Mouse (Mus musculus) lung, postnatal 0 days (tissue): Measurements from ENCODE around the gene N4bp1. TPM values are rescaled to one million over a fixed set of nuclear protein-coding genes. Genes with fewer than 3 reads are reported as not detected.

Experiments
- ATAC-seq: fragments of 200-750 bp; cut with Nextera tagmentation; 2 replicates; pipeline ENCODE4 v1.8.0; 2017; ENCODE audit warnings: moderate library complexity
- DNase-seq: peaks from one replicate; pipeline ENCODE4 v3.0.0-alpha.2; 2016; ENCODE audit warnings: low spot score
- H3K27ac ChIP-seq: fragments of 300-500 bp; sonication (generic); 2 replicates; pipeline ENCODE4 v1.5.1; 2014; ENCODE audit warnings: antibody characterized with exemption, mild to moderate bottlenecking, low read length, mixed read lengths
- H3K27me3 ChIP-seq: fragments of 300-500 bp; sonication (generic); replicated peaks from 2 replicates; pipeline ENCODE4 v1.6.1; 2014; ENCODE audit warnings: low read length, mixed read lengths; ENCODE audit not compliant: insufficient read depth
- H3K36me3 ChIP-seq: fragments of 300-500 bp; sonication (generic); 2 replicates; pipeline ENCODE4 v1.6.1; 2014; ENCODE audit warnings: low read length, mixed read lengths; ENCODE audit not compliant: insufficient read depth
- H3K4me1 ChIP-seq: fragments of 300-500 bp; sonication (generic); 2 replicates; pipeline ENCODE4 v1.6.1; 2014; ENCODE audit warnings: antibody characterized with exemption, low read depth, low read length, mixed read lengths; ENCODE audit not compliant: insufficient read depth
- H3K4me2 ChIP-seq: fragments of 300-500 bp; sonication (generic); replicated peaks from 2 replicates; pipeline ENCODE4 v1.6.1; 2014; ENCODE audit warnings: low read depth, mild to moderate bottlenecking, low read length, moderate library complexity, mixed read lengths
- H3K4me3 ChIP-seq: fragments of 300-500 bp; sonication (generic); 2 replicates; pipeline ENCODE4 v1.5.1; 2014; ENCODE audit warnings: low read depth, low read length
- H3K9ac ChIP-seq: fragments of 300-500 bp; sonication (generic); replicated peaks from 2 replicates; pipeline ENCODE4 v1.6.1; 2014; ENCODE audit warnings: low read depth, mild to moderate bottlenecking
- H3K9me3 ChIP-seq: fragments of 300-500 bp; sonication (generic); 2 replicates; pipeline ENCODE4 v1.6.1; 2016; ENCODE audit warnings: low read length, mixed read lengths
- CTCF ChIP-seq: IDR thresholded peaks from 2 replicates; pipeline ENCODE4 v1.5.1; 2016; ENCODE audit warnings: antibody characterized with exemption, mild to moderate bottlenecking
- EP300 ChIP-seq: IDR thresholded peaks from 2 replicates; pipeline ENCODE4 v1.6.1; 2016; ENCODE audit warnings: antibody characterized with exemption, mild to moderate bottlenecking, control low read depth
- WGBS: fragments of 180-500 bp; shearing (Covaris S2); extraction: QIAGEN DNeasy Blood & Tissue Kit; methylation state at CpG from one replicate; pipeline ENCODE4 v1.1.7; 2014; 5-methylcytosine and 5-hydroxymethylcytosine counted together
- polyA plus RNA-seq: library from polyadenylated mRNA; unstranded; fragments of >200 nt; fragmentation: Nextera tagmentation; extraction: Ambion mirVana; gene quantifications from 2 replicates; pipeline ENCODE4 v1.2.1, GENCODE M21; 2015

Gene N4bp1
- polyA plus RNA-seq, 1 experiment from 2014 or later, result 5.4 TPM

DNA sequence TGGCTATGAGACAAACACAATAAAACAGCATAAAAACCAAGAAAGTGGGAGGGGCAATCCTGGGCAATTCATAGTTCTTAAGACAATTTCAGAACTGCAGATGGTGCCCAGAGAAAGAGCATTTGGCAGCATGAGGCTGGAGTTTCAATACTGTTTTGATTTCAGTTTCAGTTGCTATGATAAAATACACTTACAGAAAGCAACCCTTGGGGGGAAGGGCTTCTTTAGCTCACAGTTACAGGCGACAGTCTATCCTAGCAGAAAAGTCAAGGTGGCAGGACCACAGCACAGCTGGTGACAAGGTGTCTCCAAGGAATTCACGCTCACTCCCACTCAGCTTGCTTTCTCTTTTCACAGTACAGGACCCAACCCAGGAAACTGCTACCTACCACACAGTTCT lies 14.3 kb downstream of the N4bp1 start:
- Histone ChIP-seq H3K4me1 (peaks cover 4% of the 10 kb centered on the region; the same call in 1 of the 2 replicates), H3K4me2 (no peak overlapping the region), H3K27ac (0 out of 2 replicates have a peak overlapping the region, but pooled peaks have one; percentile 3), H3K27me3 (no peaks in the 10 kb centered on the region), H3K9me3 (no peaks in the 10 kb centered on the region), H3K4me3 (no peak overlapping the region), H3K36me3 (no peaks in the 10 kb centered on the region), H3K9ac (no peak overlapping the region)
- no peak for ATAC-seq
- TF ChIP-seq EP300, result no peak
- TF ChIP-seq CTCF, result no peak
- 71% methylated on average over 2 of the region's 2 CpGs for WGBS
- no peak for DNase-seq

DNA sequence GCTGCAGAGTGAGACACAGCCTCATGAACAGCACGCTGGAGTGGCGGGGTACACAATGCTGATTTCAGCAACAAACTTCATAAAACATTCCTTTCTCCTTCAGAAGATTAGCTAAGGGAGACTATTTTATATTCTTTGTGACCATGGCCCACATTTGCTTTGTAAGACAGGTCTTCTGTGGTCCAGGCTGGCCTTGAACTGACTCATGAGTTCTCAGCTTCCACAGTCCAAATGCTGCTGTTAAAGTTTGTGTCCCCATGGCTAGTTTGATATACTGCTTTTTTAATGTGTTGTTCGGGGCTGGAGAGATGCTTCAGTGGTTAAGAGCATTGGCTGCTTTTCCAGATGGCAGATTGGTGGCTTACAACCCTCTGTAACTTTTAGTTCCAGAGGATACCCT lies 17.0 kb downstream of the N4bp1 start:
- H3K36me3 ChIP-seq, result no peaks in the 10 kb centered on the region
- H3K4me3 ChIP-seq, result no peak overlapping the region
- peaks cover under 1% of the 10 kb centered on the region; the same call in 1 of the 2 replicates for H3K4me1 ChIP-seq
- no peaks in the 10 kb centered on the region for H3K9me3 ChIP-seq
- 86% methylated on average over 3 of the region's 3 CpGs for WGBS
- H3K27me3 ChIP-seq, result no peaks in the 10 kb centered on the region
- H3K4me2 ChIP-seq, result no peak overlapping the region
- no peak for DNase-seq
- H3K9ac ChIP-seq, result no peak overlapping the region
- ATAC-seq, result no peak
- no peak for TF ChIP-seq CTCF
- no peak for TF ChIP-seq EP300
- H3K27ac ChIP-seq, result no peak overlapping the region

- Histone ChIP-seq H3K4me3 (no peak overlapping the region), H3K27me3 (no peaks in the 10 kb centered on the region), H3K36me3 (0 out of 2 replicates have a peak, but pooled peaks cover 7% of the 10 kb centered on the region), H3K27ac (no peak overlapping the region), H3K9me3 (no peaks in the 10 kb centered on the region), H3K4me2 (no peak overlapping the region), H3K4me1 (no peaks in the 10 kb centered on the region), H3K9ac (no peak overlapping the region)
- TF ChIP-seq EP300, result no peak
- no peak for TF ChIP-seq CTCF
- no peak for ATAC-seq
- DNase-seq, result no peak
- 64% methylated on average over 4 of the region's 4 CpGs for WGBS
These were observed 20.3 kb downstream of the N4bp1 start for GRCm38 (mm10) chr8:86864764-86865163.

GRCm38 (mm10) chr8:86862837-86863236 lies 22.2 kb downstream of the N4bp1 start:
- Histone ChIP-seq H3K4me3 (no peak overlapping the region), H3K4me2 (no peak overlapping the region), H3K27me3 (no peaks in the 10 kb centered on the region), H3K4me1 (no peaks in the 10 kb centered on the region), H3K9ac (no peak overlapping the region), H3K36me3 (0 out of 2 replicates have a peak, but pooled peaks cover 7% of the 10 kb centered on the region), H3K27ac (no peak overlapping the region), H3K9me3 (no peaks in the 10 kb centered on the region)
- peak; percentile 30 for DNase-seq
- 49% methylated on average over 4 of the region's 4 CpGs for WGBS
- no peak for ATAC-seq
- TF ChIP-seq EP300 (no peak), CTCF (no peak)

DNA sequence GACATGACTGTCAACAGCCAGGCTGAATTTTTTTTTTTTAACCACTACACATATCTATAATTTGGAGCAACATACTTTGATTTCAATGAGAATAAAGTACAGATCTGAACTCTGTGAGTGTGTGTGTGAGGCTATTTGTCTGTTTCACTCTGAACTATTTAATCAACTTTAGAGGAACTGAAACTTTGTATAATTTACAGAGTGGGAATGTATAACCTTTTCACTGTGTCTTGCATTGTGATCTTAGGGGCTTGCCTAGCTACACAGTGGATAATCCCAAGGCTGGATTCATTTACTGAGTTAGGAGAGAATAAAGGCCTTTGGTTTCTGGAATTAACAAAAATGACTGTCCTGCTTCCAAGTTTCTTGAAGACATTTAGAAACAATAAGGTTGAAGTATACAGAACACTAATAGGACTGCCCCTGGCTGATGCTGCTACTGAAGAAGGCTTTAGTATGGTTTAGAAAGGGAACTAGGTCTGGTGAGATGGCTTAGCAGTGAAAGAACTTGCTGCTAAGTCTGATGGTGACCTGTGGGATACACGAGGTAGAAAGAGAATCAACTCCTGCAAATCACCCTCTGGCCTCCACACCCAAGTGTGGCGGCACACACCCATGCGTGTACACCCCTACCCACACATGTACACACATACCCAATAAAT lies 22.8 kb downstream of the N4bp1 start:
- TF ChIP-seq CTCF (no peak), EP300 (no peak)

DNA sequence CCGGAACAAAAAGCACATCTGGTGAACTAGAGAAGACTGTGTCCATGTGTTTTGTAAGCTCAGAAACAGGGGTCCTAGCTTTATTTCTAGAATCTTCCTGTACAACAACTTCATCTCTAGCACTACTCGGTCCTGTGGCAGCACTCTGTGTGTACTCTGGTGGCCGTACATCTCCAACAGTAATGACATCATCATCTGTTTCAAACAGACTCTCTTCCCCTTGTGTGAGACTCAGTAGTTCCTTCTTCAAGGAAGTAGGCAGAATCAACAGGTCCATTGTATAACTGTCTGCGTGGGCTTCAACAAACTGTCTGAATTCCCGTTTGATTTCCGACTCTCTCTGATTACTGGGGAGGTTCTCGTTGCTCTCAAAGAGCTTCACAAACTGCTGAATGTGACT lies 23.5 kb downstream of the N4bp1 start:
- no peak for TF ChIP-seq EP300
- no peak for TF ChIP-seq CTCF
- ATAC-seq (no peak), DNase-seq (peak; percentile 15)
- Histone ChIP-seq H3K4me2 (no peak overlapping the region), H3K9me3 (no peaks in the 10 kb centered on the region), H3K4me1 (no peaks in the 10 kb centered on the region), H3K9ac (no peak overlapping the region), H3K27ac (peak overlapping the region; percentile 14; the same call in 1 of the 2 replicates), H3K27me3 (no peaks in the 10 kb centered on the region), H3K36me3 (0 out of 2 replicates have a peak, but pooled peaks cover 7% of the 10 kb centered on the region), H3K4me3 (no peak overlapping the region)
- WGBS, result 60% methylated on average over 7 of the region's 7 CpGs

More for the DNA sequence above, 22.8 kb downstream of the N4bp1 start:
- WGBS, result 87% methylated on average over 3 of the region's 3 CpGs
- DNase-seq (no peak), ATAC-seq (no peak)
- H3K9me3 ChIP-seq, result no peaks in the 10 kb centered on the region
- no peaks in the 10 kb centered on the region for H3K27me3 ChIP-seq
- peak overlapping the region; percentile 14; the same call in 1 of the 2 replicates for H3K27ac ChIP-seq
- H3K4me2 ChIP-seq, result no peak overlapping the region
- H3K4me3 ChIP-seq, result no peak overlapping the region
- no peaks in the 10 kb centered on the region for H3K4me1 ChIP-seq
- H3K36me3 ChIP-seq, result 0 out of 2 replicates have a peak, but pooled peaks cover 7% of the 10 kb centered on the region
- H3K9ac ChIP-seq, result no peak overlapping the region
